Mouse (Mus musculus): ENCODE measurements around the gene Trim8. TPM values are rescaled to one million over a fixed set of nuclear protein-coding genes. Genes with fewer than 3 reads are reported as not detected.

Gene Trim8
- total RNA-seq, 1 experiment from 2014 or later = 21.6 TPM

- no peak for ATAC-seq (replicated peaks in 1 of 2; ENCODE audit: insufficient read depth in 1 of 2, low FRiP score in 2 of 2, low TSS enrichment in 1 of 2, low read depth in 1 of 2, poor library complexity in 2 of 2, severe bottlenecking in 2 of 2)
These were observed 12.9 kb downstream of the Trim8 start for GRCm38 (mm10) chr19:46514387-46514786.

GRCm38 (mm10) chr19:46515287-46515821 is 13.9 kb downstream of the Trim8 start:
- ATAC-seq (replicated peaks in 1 of 2; ENCODE audit: insufficient read depth in 1 of 2, low FRiP score in 2 of 2, low TSS enrichment in 1 of 2, low read depth in 1 of 2, poor library complexity in 2 of 2, severe bottlenecking in 2 of 2) = no peak

- 0 out of 4 replicates have a peak, but pooled peaks of 1 of the 2 experiments have one; percentile 20 for ATAC-seq (replicated peaks in 1 of 2; ENCODE audit: insufficient read depth in 1 of 2, low FRiP score in 2 of 2, low TSS enrichment in 1 of 2, low read depth in 1 of 2, poor library complexity in 2 of 2, severe bottlenecking in 2 of 2)
These were observed 15.4 kb downstream of the Trim8 start for GRCm38 (mm10) chr19:46516667-46517528.

DNA sequence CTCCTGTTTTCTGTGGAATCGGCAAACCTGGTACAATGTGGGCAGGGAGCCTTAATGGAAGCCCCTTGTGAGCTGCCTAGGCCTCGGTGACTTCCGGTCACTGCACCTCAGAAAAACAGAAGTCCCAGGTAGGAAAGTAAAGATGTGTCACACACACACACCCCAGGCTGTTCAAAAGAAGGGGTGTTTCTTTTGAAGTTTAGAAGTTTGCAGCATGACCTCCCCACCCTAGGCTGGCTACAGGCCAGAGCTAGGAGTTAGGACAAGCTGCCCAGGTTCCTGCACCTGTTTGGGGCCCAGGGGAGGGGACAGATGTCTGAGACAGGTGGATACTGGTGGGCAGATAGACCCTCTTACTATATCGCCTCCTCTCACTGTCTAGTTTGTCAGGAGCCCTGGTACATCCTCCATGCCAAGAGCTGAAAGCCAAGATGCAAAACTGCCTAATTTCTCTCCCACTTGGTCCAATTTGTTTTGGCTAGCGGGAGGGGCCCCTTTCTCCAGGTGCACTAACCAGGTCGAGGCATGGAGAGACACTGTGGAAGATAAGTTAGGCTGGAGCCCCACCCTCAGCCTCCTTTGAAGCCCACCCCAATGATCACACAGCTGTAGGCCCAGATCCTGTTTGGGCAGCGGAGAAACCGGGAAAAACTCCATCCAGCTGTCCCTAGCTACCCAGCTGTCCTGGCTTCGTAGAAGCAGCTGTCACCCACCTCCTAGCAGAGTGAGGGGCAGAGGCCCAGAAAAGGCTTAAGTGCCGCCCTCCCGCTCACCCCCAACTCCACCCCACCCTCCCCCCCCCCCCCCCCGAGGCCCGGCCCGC is 16.2 kb downstream of the Trim8 start:
- no peak for ATAC-seq (replicated peaks in 1 of 2; ENCODE audit: insufficient read depth in 1 of 2, low FRiP score in 2 of 2, low TSS enrichment in 1 of 2, low read depth in 1 of 2, poor library complexity in 2 of 2, severe bottlenecking in 2 of 2)

GRCm38 (mm10) chr19:46518352-46518787 is 16.9 kb downstream of the Trim8 start:
- peak; percentile 39 to 49 for ATAC-seq (replicated peaks in 1 of 2; ENCODE audit: insufficient read depth in 1 of 2, low FRiP score in 2 of 2, low TSS enrichment in 1 of 2, low read depth in 1 of 2, poor library complexity in 2 of 2, severe bottlenecking in 2 of 2)

DNA sequence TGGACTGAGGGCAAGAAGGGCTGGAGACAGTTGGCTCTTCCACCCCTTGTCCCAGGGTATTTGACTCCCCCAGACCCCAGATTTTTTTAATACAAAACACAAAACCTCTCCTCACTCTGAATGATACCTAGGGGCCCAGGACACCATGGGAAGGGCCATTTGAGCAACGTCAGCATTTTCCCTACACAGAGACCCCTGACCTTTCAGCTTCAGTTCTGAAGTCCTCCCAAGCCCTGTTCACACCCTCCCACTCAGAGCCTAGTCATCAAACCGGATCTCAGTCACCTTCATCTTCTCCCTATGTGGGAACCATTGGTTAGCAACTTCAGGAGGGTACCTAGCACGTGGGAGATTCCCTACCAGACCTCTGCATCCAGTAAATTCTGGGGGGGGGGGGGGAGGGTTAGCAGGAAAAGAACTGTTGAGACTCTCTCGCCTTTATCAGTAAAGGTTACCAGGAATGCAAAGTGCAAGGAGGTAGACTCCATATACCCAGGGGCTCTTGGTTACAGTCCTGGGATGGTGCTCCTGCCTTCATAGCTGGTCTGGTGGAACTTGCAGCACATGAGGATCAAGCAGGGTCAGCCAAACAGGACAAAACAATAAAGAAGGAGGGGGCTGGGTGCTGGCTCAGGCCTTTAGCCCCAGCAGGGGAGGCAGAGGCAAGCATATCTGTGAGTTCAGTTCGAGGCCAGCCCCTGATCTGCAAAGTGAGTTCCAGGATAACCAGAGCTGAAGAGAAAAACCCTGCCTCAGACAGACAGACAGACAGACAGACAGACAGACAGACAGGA is 17.5 kb downstream of the Trim8 start:
- ATAC-seq (replicated peaks in 1 of 2; ENCODE audit: insufficient read depth in 1 of 2, low FRiP score in 2 of 2, low TSS enrichment in 1 of 2, low read depth in 1 of 2, poor library complexity in 2 of 2, severe bottlenecking in 2 of 2) = no peak

DNA sequence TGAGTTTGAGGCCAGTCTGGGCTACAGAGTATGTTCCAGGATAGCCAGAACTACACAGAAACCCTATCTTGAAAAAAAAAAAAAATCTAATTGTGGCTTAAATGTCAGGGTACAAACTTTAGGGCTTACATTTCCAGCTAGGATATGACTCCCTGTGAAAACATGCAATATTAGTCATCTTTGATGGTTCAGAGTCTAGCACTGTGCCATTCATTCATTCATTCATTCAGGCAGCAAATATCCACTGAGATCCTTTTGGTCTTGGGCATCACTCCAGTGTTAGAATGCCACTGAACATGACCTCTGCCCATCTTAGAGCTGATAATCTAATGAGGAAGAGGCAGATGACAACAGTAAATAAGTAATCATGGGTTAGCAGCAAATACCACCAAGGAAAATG is 20.2 kb downstream of the Trim8 start:
- ATAC-seq (replicated peaks in 1 of 2; ENCODE audit: insufficient read depth in 1 of 2, low FRiP score in 2 of 2, low TSS enrichment in 1 of 2, low read depth in 1 of 2, poor library complexity in 2 of 2, severe bottlenecking in 2 of 2) = no peak

- peak; percentile 78 to 82 for ATAC-seq (replicated peaks in 1 of 2; ENCODE audit: insufficient read depth in 1 of 2, low FRiP score in 2 of 2, low TSS enrichment in 1 of 2, low read depth in 1 of 2, poor library complexity in 2 of 2, severe bottlenecking in 2 of 2)
These were observed 21.0 kb downstream of the Trim8 start for GRCm38 (mm10) chr19:46522433-46523044.

DNA sequence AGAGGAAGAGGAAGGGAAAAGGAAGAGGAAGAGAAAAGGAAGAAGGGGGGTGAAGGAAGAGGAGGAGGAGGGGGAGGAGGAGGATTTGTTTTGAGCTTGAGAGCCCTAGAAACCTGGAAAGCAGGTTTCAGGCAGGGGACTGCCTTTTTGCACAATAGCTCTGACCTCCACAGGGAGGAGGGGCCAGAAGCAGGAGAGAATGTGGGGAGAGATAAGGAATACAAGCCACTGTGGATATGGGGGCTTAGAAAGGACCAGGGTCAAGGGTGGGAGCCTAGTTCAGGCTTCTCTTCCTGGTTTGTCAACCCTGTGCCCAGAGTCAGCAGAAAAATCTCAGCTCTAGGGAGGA is 21.6 kb downstream of the Trim8 start:
- ATAC-seq (replicated peaks in 1 of 2; ENCODE audit: insufficient read depth in 1 of 2, low FRiP score in 2 of 2, low TSS enrichment in 1 of 2, low read depth in 1 of 2, poor library complexity in 2 of 2, severe bottlenecking in 2 of 2) = no peak

GRCm38 (mm10) chr19:46523480-46524151 is 22.1 kb downstream of the Trim8 start:
- ATAC-seq (replicated peaks in 1 of 2; ENCODE audit: insufficient read depth in 1 of 2, low FRiP score in 2 of 2, low TSS enrichment in 1 of 2, low read depth in 1 of 2, poor library complexity in 2 of 2, severe bottlenecking in 2 of 2) = no peak

- no peak for ATAC-seq (replicated peaks in 1 of 2; ENCODE audit: insufficient read depth in 1 of 2, low FRiP score in 2 of 2, low TSS enrichment in 1 of 2, low read depth in 1 of 2, poor library complexity in 2 of 2, severe bottlenecking in 2 of 2)
These were observed 22.6 kb downstream of the Trim8 start for GRCm38 (mm10) chr19:46524152-46524544.

DNA sequence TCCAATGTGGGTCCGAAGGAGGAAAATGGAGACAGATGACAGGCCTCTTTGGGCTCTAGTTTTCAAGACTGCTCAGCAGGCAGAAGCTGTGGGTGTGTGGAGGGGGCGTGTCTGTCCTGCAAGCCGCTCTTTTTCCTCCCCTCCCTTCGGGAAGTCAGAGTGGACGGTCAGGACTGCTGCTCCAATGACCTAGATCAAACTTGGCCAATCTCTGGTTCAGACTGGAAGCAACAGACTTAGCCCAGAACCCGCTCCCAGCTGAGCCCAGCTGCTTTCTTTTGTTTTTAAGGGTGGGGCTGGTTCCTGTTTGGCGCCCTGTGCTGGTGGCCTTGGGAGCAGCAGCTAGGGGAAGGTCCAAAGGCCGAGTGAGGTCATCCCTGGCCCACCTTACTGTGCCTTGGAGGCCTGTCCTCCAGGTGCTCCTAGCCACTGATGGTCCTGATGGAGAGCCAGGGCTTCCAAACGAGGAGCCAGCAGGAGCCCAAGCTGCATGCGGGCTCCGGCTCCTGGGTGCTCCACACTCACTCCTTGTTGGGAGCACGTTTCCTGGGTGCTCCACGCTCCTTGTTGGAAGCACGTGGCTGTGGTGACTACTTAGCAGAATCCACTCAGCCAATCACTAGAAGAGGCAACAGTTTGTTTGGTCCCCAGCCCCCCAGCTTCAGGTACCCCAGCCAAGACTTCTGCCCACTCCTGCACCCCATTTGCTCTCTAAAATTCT is 23.3 kb downstream of the Trim8 start:
- no peak for ATAC-seq (replicated peaks in 1 of 2; ENCODE audit: insufficient read depth in 1 of 2, low FRiP score in 2 of 2, low TSS enrichment in 1 of 2, low read depth in 1 of 2, poor library complexity in 2 of 2, severe bottlenecking in 2 of 2)

DNA sequence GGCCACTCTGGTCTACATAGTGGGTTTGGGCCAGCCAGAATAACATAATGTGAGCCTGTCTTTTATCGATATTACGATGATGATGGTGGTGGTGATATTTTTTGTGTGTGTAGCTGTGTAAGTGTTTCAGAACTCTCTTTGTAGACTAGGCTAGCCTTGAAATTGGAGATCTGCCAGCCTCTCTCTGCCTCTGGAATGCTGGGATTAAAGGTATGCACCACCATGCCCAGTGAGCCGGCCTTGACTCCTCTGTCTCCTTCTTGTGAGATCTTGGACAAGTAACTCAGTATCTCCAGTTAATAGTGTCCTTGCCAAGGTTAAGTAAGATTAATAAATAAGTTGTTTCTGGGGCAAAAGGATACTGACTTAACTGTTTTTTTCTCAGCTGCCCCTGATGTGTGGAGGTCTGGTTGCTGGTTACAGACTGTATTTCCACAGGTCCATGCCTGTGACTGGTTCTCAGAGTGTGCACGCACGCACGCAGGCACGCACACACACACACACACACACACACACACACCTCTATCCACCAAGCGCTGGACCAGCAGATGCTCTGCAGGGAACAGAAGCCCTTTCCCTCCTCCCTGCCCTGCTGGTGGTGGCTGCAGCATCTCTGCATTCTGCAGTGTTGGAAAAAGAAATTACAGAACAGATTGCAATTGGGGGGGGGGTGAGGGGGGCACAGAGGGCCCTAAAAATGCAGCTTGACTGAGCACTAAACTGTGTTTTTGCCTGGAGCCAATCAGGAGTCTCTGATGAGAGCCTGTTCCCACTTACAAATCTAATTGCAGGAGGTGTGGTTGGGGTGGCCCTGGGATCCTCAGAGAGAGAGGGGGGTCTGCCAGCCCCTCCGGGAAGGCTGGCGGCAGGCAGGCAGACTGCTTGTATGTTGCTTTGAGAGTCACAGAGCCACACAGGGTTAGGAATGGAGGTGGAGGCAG is 24.5 kb downstream of the Trim8 start:
- ATAC-seq (replicated peaks in 1 of 2; ENCODE audit: insufficient read depth in 1 of 2, low FRiP score in 2 of 2, low TSS enrichment in 1 of 2, low read depth in 1 of 2, poor library complexity in 2 of 2, severe bottlenecking in 2 of 2) = no peak

- no peak for ATAC-seq (replicated peaks in 1 of 2; ENCODE audit: insufficient read depth in 1 of 2, low FRiP score in 2 of 2, low TSS enrichment in 1 of 2, low read depth in 1 of 2, poor library complexity in 2 of 2, severe bottlenecking in 2 of 2)
These were observed 26.4 kb downstream of the Trim8 start for GRCm38 (mm10) chr19:46527632-46528528.

Data from hematopoietic stem cell, adult 5-6 weeks (primary cell).